Mouse (Mus musculus) limb, embryonic 10.5 days (tissue): ENCODE results near the gene Ctrc. TPM values are rescaled to one million over a fixed set of nuclear protein-coding genes. Genes with fewer than 3 reads are reported as not detected.

Experiments
- DNase-seq: peaks from one replicate; pipeline ENCODE4 v3.0.0-alpha.2; 2017; ENCODE audit warnings: low spot score
- H3K27ac ChIP-seq: fragments of 300-500 bp; sonication (generic); 2 replicates; pipeline ENCODE4 v1.5.1; 2016; ENCODE audit warnings: mild to moderate bottlenecking
- H3K27me3 ChIP-seq: fragments of 300-500 bp; sonication (generic); 2 replicates; pipeline ENCODE4 v1.6.1; 2016; ENCODE audit warnings: low read depth, mild to moderate bottlenecking; ENCODE audit not compliant: poor library complexity, severe bottlenecking
- H3K36me3 ChIP-seq: fragments of 300-500 bp; sonication (generic); 2 replicates; pipeline ENCODE4 v1.6.1; 2016; ENCODE audit warnings: mild to moderate bottlenecking, moderate library complexity
- H3K4me1 ChIP-seq: fragments of 300-500 bp; sonication (generic); 2 replicates; pipeline ENCODE4 v1.6.1; 2016
- H3K4me3 ChIP-seq: fragments of 300-500 bp; sonication (generic); 2 replicates; pipeline ENCODE4 v1.5.1; 2016; ENCODE audit warnings: mild to moderate bottlenecking, moderate library complexity
- H3K9me3 ChIP-seq: fragments of 300-500 bp; sonication (generic); replicated peaks from 2 replicates; pipeline ENCODE4 v1.6.1; 2016; ENCODE audit warnings: mild to moderate bottlenecking
- WGBS: fragments of 180-500 bp; shearing (Covaris S2); methylation state at CpG from one replicate; pipeline ENCODE4 v1.1.7; 2016; 5-methylcytosine and 5-hydroxymethylcytosine counted together
- polyA plus RNA-seq: library from polyadenylated mRNA; unstranded; fragments of >200 nt; fragmentation: Nextera tagmentation; extraction: Ambion mirVana; gene quantifications from 2 replicates; pipeline ENCODE4 v1.2.1, GENCODE M21; 2016

Ctrc gene
- polyA plus RNA-seq, 1 experiment from 2014 or later, result not detected

- no peak for DNase-seq
- 69% methylated on average over 11 of the region's 11 CpGs for WGBS
- no peaks in the 10 kb centered on the region for H3K36me3 ChIP-seq
- H3K27me3 ChIP-seq, result no peaks in the 10 kb centered on the region
- H3K9me3 ChIP-seq, result no peaks in the 10 kb centered on the region
- no peak overlapping the region for H3K4me3 ChIP-seq
- no peak overlapping the region for H3K27ac ChIP-seq
- 0 out of 2 replicates have a peak, but pooled peaks cover 5% of the 10 kb centered on the region for H3K4me1 ChIP-seq
Observed at GRCm38 (mm10) chr4:141830381-141830780, 15.8 kb downstream of the Ctrc start.

DNA sequence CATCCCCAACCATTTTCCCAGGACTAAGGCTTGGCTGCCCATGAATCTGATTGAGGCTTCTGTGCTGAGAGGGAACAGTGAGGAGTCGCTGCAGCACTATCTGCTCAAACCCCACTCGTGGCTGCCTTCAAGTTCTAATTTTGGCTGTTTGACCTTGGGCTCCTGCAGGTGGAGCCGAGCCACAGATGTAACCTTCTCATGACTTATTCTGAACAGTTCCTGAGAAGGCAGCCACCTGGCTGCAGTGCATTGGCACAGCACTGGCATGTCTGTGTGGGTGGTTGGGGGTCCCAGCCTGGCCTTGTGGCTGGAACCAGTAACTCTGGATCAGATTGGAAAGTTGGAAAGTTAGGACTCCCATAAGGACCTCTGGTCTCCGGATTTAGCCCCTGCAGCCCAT is 18.0 kb downstream of the Ctrc start:
- Histone ChIP-seq H3K9me3 (no peaks in the 10 kb centered on the region), H3K4me3 (no peak overlapping the region), H3K27me3 (no peaks in the 10 kb centered on the region), H3K27ac (no peak overlapping the region), H3K36me3 (no peaks in the 10 kb centered on the region), H3K4me1 (0 out of 2 replicates have a peak, but pooled peaks cover 5% of the 10 kb centered on the region)
- 76% methylated on average over 4 of the region's 4 CpGs for WGBS
- DNase-seq, result no peak

DNA sequence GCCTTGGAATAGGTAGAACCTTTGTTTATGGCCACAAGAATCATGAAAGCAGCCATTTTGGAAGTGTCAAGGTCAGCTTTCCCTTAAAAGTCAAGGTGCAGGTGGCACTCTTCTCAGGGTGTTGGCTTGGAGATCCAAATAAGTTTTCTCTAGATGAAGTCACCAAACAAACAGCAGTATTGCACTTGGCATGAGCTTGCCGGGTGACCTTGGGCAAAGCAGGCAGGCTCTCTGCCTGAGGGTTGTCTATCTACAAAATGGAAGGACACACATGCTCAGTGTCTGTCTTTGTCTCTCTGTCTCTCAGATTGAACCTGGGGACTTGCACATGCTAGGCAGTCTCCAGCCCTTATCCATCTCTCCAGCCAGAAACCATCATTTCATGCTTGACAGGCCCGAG is 18.8 kb downstream of the Ctrc start:
- DNase-seq, result no peak
- no peaks in the 10 kb centered on the region for H3K27me3 ChIP-seq
- WGBS, result 88% methylated on average over 2 of the region's 2 CpGs
- H3K4me3 ChIP-seq, result no peak overlapping the region
- peaks cover 9% of the 10 kb centered on the region; the same call in 1 of the 2 replicates for H3K4me1 ChIP-seq
- no peaks in the 10 kb centered on the region for H3K36me3 ChIP-seq
- H3K9me3 ChIP-seq, result no peaks in the 10 kb centered on the region
- H3K27ac ChIP-seq, result no peak overlapping the region

DNA sequence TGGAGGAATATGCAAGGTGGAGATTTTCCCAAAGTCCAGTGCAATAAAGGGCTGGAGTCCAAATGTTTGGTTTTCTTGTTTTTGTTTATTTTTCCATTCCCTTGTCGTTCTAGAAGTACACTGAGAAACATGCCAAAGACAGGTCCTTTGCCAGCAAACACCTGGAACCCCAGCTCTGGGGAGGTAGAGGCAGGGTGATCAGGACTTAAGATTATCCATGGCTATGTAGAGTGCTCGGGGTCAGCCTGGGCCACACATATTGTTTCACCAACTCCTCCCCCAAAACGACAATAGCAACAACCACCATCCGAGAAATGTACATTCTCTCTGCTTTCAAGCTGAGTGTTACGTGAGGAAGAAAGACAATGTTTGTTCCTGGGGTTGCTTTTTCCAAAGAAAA is 20.1 kb downstream of the Ctrc start, which contains the start of gene Cela2a:
TSS of gene Cela2a (minus strand) at position 101 of the 400 bp plus-strand sequence.
- Histone ChIP-seq H3K36me3 (no peaks in the 10 kb centered on the region), H3K4me1 (peaks cover 18% of the 10 kb centered on the region), H3K27me3 (no peaks in the 10 kb centered on the region), H3K9me3 (no peaks in the 10 kb centered on the region), H3K4me3 (no peak within 1 kb of the TSS), H3K27ac (no peak within 1 kb of the TSS)
- DNase-seq, result no peak
- 74% methylated on average over 5 of the region's 5 CpGs for WGBS

DNA sequence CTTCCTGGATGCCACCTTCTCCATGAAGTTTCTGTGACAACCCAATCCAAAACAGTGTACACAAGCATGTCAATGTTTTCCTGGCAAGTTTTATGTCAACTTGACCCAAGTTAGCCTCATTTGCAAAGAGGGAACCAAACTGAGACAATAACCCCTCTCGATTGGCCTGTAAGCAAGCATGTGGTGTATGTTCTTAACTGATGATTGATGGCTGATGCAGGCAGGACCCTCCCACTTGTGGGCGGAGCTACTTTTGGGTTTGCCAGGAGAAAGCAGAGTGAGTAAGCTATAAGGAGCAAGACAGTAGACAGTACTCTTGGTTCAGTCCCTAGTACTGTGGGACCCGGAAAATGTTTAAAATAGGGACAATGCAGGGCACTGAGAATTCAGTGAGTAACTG is 23.2 kb downstream of the Ctrc start:
- DNase-seq, result no peak
- 70% methylated on average over 3 of the region's 3 CpGs for WGBS
- no peaks in the 10 kb centered on the region for H3K36me3 ChIP-seq

DNA sequence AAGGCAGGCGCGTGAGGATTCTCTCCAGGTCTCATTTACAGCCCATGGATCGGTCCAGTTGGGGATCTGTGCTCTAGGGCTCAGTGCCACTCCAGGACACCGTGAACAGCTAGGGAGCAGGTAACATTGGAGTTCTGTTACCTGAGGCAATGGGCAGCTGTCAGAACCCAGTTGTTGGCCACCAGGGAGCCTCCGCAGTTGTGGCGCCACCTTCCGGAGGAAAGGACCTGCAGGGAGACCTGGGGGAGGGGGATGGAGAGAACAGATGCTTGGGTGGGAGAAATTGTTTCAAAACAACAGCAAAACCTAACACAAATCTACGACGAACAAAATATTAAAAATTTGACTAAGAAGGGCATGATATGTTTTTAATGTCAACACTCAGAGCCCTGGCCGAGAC is 24.1 kb downstream of the Ctrc start:
- no peak for DNase-seq
- H3K27me3 ChIP-seq, result no peaks in the 10 kb centered on the region
- no peak overlapping the region for H3K27ac ChIP-seq
- H3K4me1 ChIP-seq, result peaks cover 21% of the 10 kb centered on the region
- no peaks in the 10 kb centered on the region for H3K36me3 ChIP-seq
- no peak overlapping the region for H3K4me3 ChIP-seq
- H3K9me3 ChIP-seq, result no peaks in the 10 kb centered on the region
- WGBS, result 82% methylated on average over 10 of the region's 10 CpGs

More for the DNA sequence above, 23.2 kb downstream of the Ctrc start:
- Histone ChIP-seq H3K4me1 (peaks cover 13% of the 10 kb centered on the region), H3K27me3 (no peaks in the 10 kb centered on the region), H3K9me3 (no peaks in the 10 kb centered on the region), H3K4me3 (no peak overlapping the region), H3K27ac (no peak overlapping the region)

GRCm38 (mm10) chr4:141821178-141821577 is 25.0 kb downstream of the Ctrc start:
- 81% methylated on average over 3 of the region's 3 CpGs for WGBS
- Histone ChIP-seq H3K36me3 (0 out of 2 replicates have a peak, but pooled peaks cover under 1% of the 10 kb centered on the region), H3K4me1 (peaks cover 25% of the 10 kb centered on the region), H3K9me3 (no peaks in the 10 kb centered on the region), H3K4me3 (no peak overlapping the region), H3K27ac (no peak overlapping the region), H3K27me3 (no peaks in the 10 kb centered on the region)
- no peak for DNase-seq

- Histone ChIP-seq H3K4me1 (peaks cover 25% of the 10 kb centered on the region), H3K27me3 (no peaks in the 10 kb centered on the region), H3K9me3 (no peaks in the 10 kb centered on the region), H3K27ac (no peak overlapping the region), H3K4me3 (no peak overlapping the region), H3K36me3 (peaks cover 18% of the 10 kb centered on the region)
- DNase-seq, result no peak
- 89% methylated on average over 7 of the region's 7 CpGs for WGBS
Observed at GRCm38 (mm10) chr4:141819316-141819715, 26.8 kb downstream of the Ctrc start.

GRCm38 (mm10) chr4:141818861-141819260 is 27.3 kb downstream of the Ctrc start:
- 88% methylated on average over 13 of the region's 13 CpGs for WGBS
- DNase-seq, result no peak
- peaks cover 22% of the 10 kb centered on the region for H3K36me3 ChIP-seq
- peaks cover 25% of the 10 kb centered on the region for H3K4me1 ChIP-seq
- no peaks in the 10 kb centered on the region for H3K27me3 ChIP-seq
- H3K4me3 ChIP-seq, result no peak overlapping the region
- no peak overlapping the region for H3K27ac ChIP-seq
- no peaks in the 10 kb centered on the region for H3K9me3 ChIP-seq

GRCm38 (mm10) chr4:141817706-141818105 is 28.5 kb downstream of the Ctrc start:
- Histone ChIP-seq H3K4me3 (no peak overlapping the region), H3K4me1 (peaks cover 24% of the 10 kb centered on the region), H3K27ac (no peak overlapping the region), H3K36me3 (peaks cover 34% of the 10 kb centered on the region), H3K27me3 (no peaks in the 10 kb centered on the region), H3K9me3 (no peaks in the 10 kb centered on the region)
- WGBS, result 81% methylated on average over 10 of the region's 10 CpGs
- DNase-seq, result no peak

DNA sequence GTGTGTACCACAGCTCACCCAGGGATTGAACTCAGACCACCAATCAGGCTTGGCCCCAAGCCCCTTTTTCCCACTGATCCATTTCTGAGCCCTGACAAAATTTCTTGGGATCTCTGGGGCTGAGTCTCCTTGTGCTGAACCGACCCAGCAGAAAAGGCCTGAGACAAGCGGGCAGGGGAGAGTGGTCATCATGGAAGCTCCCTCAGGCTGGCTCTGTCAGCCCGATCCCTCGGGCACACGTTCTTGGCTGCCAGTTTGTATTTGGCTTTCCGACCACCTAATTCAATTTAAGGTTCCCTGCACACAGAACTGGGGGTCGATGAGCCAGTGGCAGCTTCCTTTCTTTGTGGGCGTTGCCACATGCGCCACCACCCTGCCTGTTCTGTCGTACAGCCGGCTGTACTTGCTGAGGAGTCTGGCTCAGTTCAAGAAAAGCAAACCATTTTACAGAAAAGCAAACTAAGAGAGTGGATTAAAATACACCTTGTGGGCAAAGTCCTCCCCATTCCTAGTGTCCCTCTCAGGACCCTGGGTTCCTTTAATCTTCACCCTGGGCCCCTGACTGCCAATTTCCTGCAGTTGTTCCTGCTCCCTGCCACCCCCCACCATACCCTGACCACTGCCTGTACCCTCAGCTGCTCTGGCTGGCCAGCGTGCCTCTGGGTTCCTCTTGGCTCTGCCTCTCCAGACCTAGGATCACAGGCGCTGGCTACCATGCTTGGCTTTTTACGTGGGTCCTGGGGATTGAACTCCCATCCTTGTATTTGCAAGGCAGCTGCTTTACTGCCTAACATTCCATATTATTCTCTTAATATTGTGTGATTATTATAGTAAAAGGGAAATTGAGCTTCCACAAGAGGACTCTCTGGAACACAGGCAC is 29.1 kb downstream of the Ctrc start:
- WGBS, result 83% methylated on average over 14 of the region's 14 CpGs
- Histone ChIP-seq H3K4me1 (peaks cover 20% of the 10 kb centered on the region), H3K36me3 (peaks cover 41% of the 10 kb centered on the region), H3K9me3 (no peaks in the 10 kb centered on the region), H3K27me3 (no peaks in the 10 kb centered on the region), H3K27ac (no peak overlapping the region), H3K4me3 (no peak overlapping the region)
- no peak for DNase-seq

- WGBS, result 93% methylated on average over 7 of the region's 7 CpGs
- Histone ChIP-seq H3K4me1 (peaks cover 12% of the 10 kb centered on the region), H3K27ac (no peak overlapping the region)
Observed at GRCm38 (mm10) chr4:141816267-141816666, 29.9 kb downstream of the Ctrc start.

DNA sequence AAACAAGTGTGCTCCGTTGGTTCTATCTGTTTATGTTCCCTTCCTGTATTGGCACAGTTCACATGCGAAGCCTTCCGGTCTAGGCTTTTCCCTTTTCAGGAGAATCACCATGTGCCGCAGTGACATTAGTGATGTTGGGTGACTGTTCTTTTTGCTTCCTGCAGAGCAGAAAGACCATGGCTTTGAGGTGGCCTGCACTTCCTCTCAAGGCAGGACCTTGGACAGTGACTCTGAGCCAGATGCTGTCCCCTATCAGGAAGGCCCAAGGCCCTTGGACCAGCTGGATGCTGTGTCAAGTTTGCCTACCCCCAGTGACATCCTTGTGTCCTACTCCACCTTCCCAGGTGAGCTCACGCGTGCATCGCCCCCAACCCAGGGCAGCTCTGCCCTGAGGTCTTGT is 34.8 kb downstream of the Ctrc start:
- Histone ChIP-seq H3K27ac (no peak overlapping the region), H3K9me3 (no peaks in the 10 kb centered on the region), H3K4me3 (no peak overlapping the region), H3K27me3 (no peaks in the 10 kb centered on the region), H3K4me1 (no peaks in the 10 kb centered on the region), H3K36me3 (peaks cover 96% of the 10 kb centered on the region)
- WGBS, result 97% methylated on average over 7 of the region's 7 CpGs
- DNase-seq, result no peak

More at GRCm38 (mm10) chr4:141816267-141816666, 29.9 kb downstream of the Ctrc start:
- Histone ChIP-seq H3K27me3 (no peaks in the 10 kb centered on the region), H3K9me3 (no peaks in the 10 kb centered on the region), H3K36me3 (peaks cover 48% of the 10 kb centered on the region), H3K4me3 (no peak overlapping the region)
- DNase-seq, result no peak
